Mouse (Mus musculus) hindbrain, embryonic 16.5 days (tissue): Measurements from ENCODE around the gene Mxra7. TPM values are rescaled to one million over a fixed set of nuclear protein-coding genes. Genes with fewer than 3 reads are reported as not detected.

ENCODE experiments used
- ATAC-seq: fragments of 200-750 bp; cut with Nextera tagmentation; 2 replicates; pipeline ENCODE4 v1.8.0; 2017; ENCODE audit warnings: moderate TSS enrichment, moderate library complexity
- H3K27ac ChIP-seq: fragments of 300-500 bp; sonication (generic); 2 replicates; pipeline ENCODE4 v1.5.1; 2014; ENCODE audit warnings: low read depth, mild to moderate bottlenecking, control low read depth, low read length, moderate library complexity
- H3K27me3 ChIP-seq: fragments of 300-500 bp; sonication (generic); replicated peaks from 2 replicates; pipeline ENCODE4 v1.6.1; 2014; ENCODE audit warnings: low read length; ENCODE audit not compliant: control insufficient read depth, insufficient read depth
- H3K36me3 ChIP-seq: fragments of 300-500 bp; sonication (generic); 2 replicates; pipeline ENCODE4 v1.6.1; 2014; ENCODE audit warnings: mild to moderate bottlenecking, low read length, moderate library complexity, mixed read lengths; ENCODE audit not compliant: control insufficient read depth, insufficient read depth
- H3K4me1 ChIP-seq: fragments of 300-500 bp; sonication (generic); 2 replicates; pipeline ENCODE4 v1.6.1; 2014; ENCODE audit warnings: low read depth, low read length; ENCODE audit not compliant: control insufficient read depth, insufficient read depth
- H3K4me2 ChIP-seq: fragments of 300-500 bp; sonication (generic); 2 replicates; pipeline ENCODE4 v1.6.1; 2014; ENCODE audit warnings: mild to moderate bottlenecking, low read length, control low read depth, moderate library complexity
- H3K4me3 ChIP-seq: fragments of 300-500 bp; sonication (generic); 2 replicates; pipeline ENCODE4 v1.5.1; 2014; ENCODE audit warnings: mild to moderate bottlenecking, low read length, control low read depth, moderate library complexity
- H3K9ac ChIP-seq: fragments of 300-500 bp; sonication (generic); 2 replicates; pipeline ENCODE4 v1.6.1; 2014; ENCODE audit warnings: low read depth, mild to moderate bottlenecking, control low read depth, low read length, moderate library complexity
- H3K9me3 ChIP-seq: fragments of 300-500 bp; sonication (generic); 2 replicates; pipeline ENCODE4 v1.6.1; 2014; ENCODE audit warnings: mild to moderate bottlenecking, low read length, moderate library complexity; ENCODE audit not compliant: control insufficient read depth
- WGBS: fragments of 180-500 bp; shearing (Covaris S2); extraction: QIAGEN DNeasy Blood & Tissue Kit; methylation state at CpG from one replicate; pipeline ENCODE4 v1.1.7; 2014; 5-methylcytosine and 5-hydroxymethylcytosine counted together
- polyA plus RNA-seq: library from polyadenylated mRNA; unstranded; fragments of >200 nt; fragmentation: Nextera tagmentation; extraction: Ambion mirVana; gene quantifications from 2 replicates; pipeline ENCODE4 v1.2.1, GENCODE M21; 2015

Mxra7 gene
- polyA plus RNA-seq, 1 experiment from 2014 or later: 37.7 TPM

DNA sequence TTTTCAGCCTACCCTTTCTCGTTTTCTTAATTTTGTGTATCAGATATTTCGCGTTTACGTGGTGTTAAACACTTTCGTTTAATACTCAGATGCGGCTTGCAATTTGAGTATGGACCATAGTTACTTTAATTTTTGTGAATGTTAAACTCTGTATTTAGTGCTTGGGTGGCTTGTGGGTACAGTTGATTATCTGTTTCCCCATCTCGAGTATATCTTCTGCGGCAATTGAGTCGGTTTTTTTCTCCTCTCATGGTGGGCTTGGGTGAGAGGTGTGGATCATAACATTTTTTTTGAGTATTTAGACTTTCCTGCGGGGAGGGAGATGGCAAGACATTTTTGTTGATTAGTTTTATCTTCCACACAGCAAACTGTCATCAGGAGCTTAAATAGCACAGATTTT lies 26.4 kb upstream of the Mxra7 start:
- Histone ChIP-seq H3K9me3 (no peaks in the 10 kb centered on the region), H3K4me3 (peak overlapping the region; percentile 97), H3K27ac (peak overlapping the region; percentile 98), H3K4me2 (peak overlapping the region; percentile 72), H3K9ac (peak overlapping the region; percentile 73), H3K27me3 (no peaks in the 10 kb centered on the region), H3K4me1 (peaks cover 30% of the 10 kb centered on the region), H3K36me3 (peaks cover 7% of the 10 kb centered on the region)
- 45% methylated on average over 10 of the region's 10 CpGs for WGBS
- ATAC-seq: no peak

DNA sequence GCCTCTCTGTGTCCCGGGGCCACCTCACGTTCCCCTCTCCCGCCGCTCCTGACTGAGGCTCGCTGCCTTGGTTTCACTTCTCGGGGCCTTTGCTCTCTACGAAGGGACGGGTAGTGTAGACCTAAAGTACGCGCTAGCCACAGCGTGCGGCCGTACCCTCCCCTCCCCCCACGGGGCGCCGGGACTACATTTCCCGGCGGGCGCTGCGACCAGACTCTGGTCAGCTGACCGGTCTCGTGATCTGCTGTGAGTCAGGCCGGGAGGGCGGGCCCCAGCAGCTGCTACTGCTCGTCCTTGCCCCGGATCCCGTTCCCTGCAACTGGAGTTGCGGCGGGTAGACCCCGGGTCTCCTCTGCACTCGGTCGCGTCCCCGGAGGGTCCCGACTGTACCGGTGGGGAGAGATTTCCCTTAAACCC lies 25.7 kb upstream of the Mxra7 start:
- ATAC-seq: peak; percentile 92
- H3K9me3 ChIP-seq: no peaks in the 10 kb centered on the region
- H3K4me1 ChIP-seq: peaks cover 30% of the 10 kb centered on the region
- H3K4me2 ChIP-seq: peak overlapping the region; percentile 72
- peaks cover 4% of the 10 kb centered on the region; the same call in 1 of the 2 replicates for H3K36me3 ChIP-seq
- H3K9ac ChIP-seq: peak overlapping the region; percentile 73
- WGBS: 0% methylated on average over 36 of the region's 36 CpGs
- H3K27me3 ChIP-seq: no peaks in the 10 kb centered on the region
- H3K4me3 ChIP-seq: peak overlapping the region; percentile 97
- H3K27ac ChIP-seq: peak overlapping the region; percentile 98

- under 1% methylated on average over 70 of the region's 74 CpGs for WGBS
- Histone ChIP-seq H3K4me2 (peak within 1 kb of the TSS; percentile 93), H3K27ac (peak within 1 kb of the TSS; percentile 98), H3K9me3 (no peaks in the 10 kb centered on the region), H3K27me3 (no peaks in the 10 kb centered on the region), H3K36me3 (peaks cover 5% of the 10 kb centered on the region; the same call in 1 of the 2 replicates), H3K9ac (peak within 1 kb of the TSS; percentile 97), H3K4me1 (peaks cover 30% of the 10 kb centered on the region), H3K4me3 (peak within 1 kb of the TSS; percentile 97)
- peak; percentile 93 for ATAC-seq
These were observed 25.2 kb upstream of the Mxra7 start, which contains the start of gene Srsf2 for GRCm38 (mm10) chr11:116852891-116853511. TSS of gene Srsf2 (minus strand) at chr11:116853094.

GRCm38 (mm10) chr11:116852291-116852890 lies 24.5 kb upstream of the Mxra7 start, which contains the start of gene Mfsd11:
TSS of gene Mfsd11 (plus strand) at chr11:116852440.
- peak within 1 kb of the TSS; percentile 93 for H3K4me2 ChIP-seq
- H3K36me3 ChIP-seq: peaks cover 5% of the 10 kb centered on the region; the same call in 1 of the 2 replicates
- under 1% methylated on average over 54 of the region's 91 CpGs for WGBS
- H3K9me3 ChIP-seq: no peaks in the 10 kb centered on the region
- ATAC-seq: peak; percentile 40
- no peaks in the 10 kb centered on the region for H3K27me3 ChIP-seq
- H3K27ac ChIP-seq: peak within 1 kb of the TSS; percentile 98
- H3K4me1 ChIP-seq: peaks cover 30% of the 10 kb centered on the region
- H3K9ac ChIP-seq: peak within 1 kb of the TSS; percentile 97
- H3K4me3 ChIP-seq: peak within 1 kb of the TSS; percentile 97

GRCm38 (mm10) chr11:116851576-116852290 lies 23.9 kb upstream of the Mxra7 start:
- H3K9ac ChIP-seq: peak overlapping the region; percentile 97
- no peaks in the 10 kb centered on the region for H3K27me3 ChIP-seq
- 0% methylated on average over 29 of the region's 29 CpGs for WGBS
- no peaks in the 10 kb centered on the region for H3K9me3 ChIP-seq
- peak overlapping the region; percentile 97 for H3K4me3 ChIP-seq
- H3K27ac ChIP-seq: peak overlapping the region; percentile 98
- peak overlapping the region; percentile 93 for H3K4me2 ChIP-seq
- peaks cover 30% of the 10 kb centered on the region for H3K4me1 ChIP-seq
- H3K36me3 ChIP-seq: peaks cover 8% of the 10 kb centered on the region; the same call in 1 of the 2 replicates
- no peak for ATAC-seq

- H3K36me3 ChIP-seq: peaks cover 8% of the 10 kb centered on the region; the same call in 1 of the 2 replicates
- H3K9me3 ChIP-seq: no peaks in the 10 kb centered on the region
- peak overlapping the region; percentile 97 for H3K9ac ChIP-seq
- H3K27me3 ChIP-seq: no peaks in the 10 kb centered on the region
- 35% methylated on average over 6 of the region's 6 CpGs for WGBS
- peak overlapping the region; percentile 93 for H3K4me2 ChIP-seq
- peak overlapping the region; percentile 97 for H3K4me3 ChIP-seq
- peaks cover 30% of the 10 kb centered on the region for H3K4me1 ChIP-seq
- ATAC-seq: no peak
- no peak overlapping the region; the same call in 1 of the 2 replicates for H3K27ac ChIP-seq
These were observed 23.1 kb upstream of the Mxra7 start for GRCm38 (mm10) chr11:116850833-116851477.

GRCm38 (mm10) chr11:116850085-116850484 lies 22.2 kb upstream of the Mxra7 start:
- H3K27me3 ChIP-seq: no peaks in the 10 kb centered on the region
- H3K27ac ChIP-seq: no peak overlapping the region
- H3K9me3 ChIP-seq: no peaks in the 10 kb centered on the region
- no peak overlapping the region for H3K9ac ChIP-seq
- H3K36me3 ChIP-seq: peaks cover 8% of the 10 kb centered on the region; the same call in 1 of the 2 replicates
- 50% methylated on average over 4 of the region's 4 CpGs for WGBS
- ATAC-seq: no peak
- H3K4me2 ChIP-seq: peak overlapping the region; percentile 37
- H3K4me1 ChIP-seq: peaks cover 25% of the 10 kb centered on the region
- no peak overlapping the region for H3K4me3 ChIP-seq

GRCm38 (mm10) chr11:116849587-116849986 lies 21.7 kb upstream of the Mxra7 start:
- peaks cover 8% of the 10 kb centered on the region; the same call in 1 of the 2 replicates for H3K36me3 ChIP-seq
- no peak overlapping the region for H3K9ac ChIP-seq
- no peak overlapping the region for H3K4me2 ChIP-seq
- H3K4me1 ChIP-seq: peaks cover 20% of the 10 kb centered on the region
- H3K9me3 ChIP-seq: no peaks in the 10 kb centered on the region
- H3K4me3 ChIP-seq: no peak overlapping the region
- H3K27me3 ChIP-seq: no peaks in the 10 kb centered on the region
- ATAC-seq: no peak
- no peak overlapping the region for H3K27ac ChIP-seq
